Mouse (Mus musculus) heart, adult 2 months (tissue): ENCODE measurements around the gene Fut7.

Experiments used
- CTCF ChIP-seq: fragments of 200-600 bp; IDR thresholded peaks from 2 replicates; pipeline ENCODE4 v1.8.1; 2022; ENCODE audit warnings: antibody characterized with exemption, mild to moderate bottlenecking, moderate library complexity
- POLR2A ChIP-seq: fragments of 200-500 bp; IDR thresholded peaks from 2 replicates; pipeline ENCODE4 v1.6.1; 2011; ENCODE audit warnings: mild to moderate bottlenecking, low read depth, low read length, control low read depth; ENCODE audit not compliant: insufficient read depth

GRCm38 (mm10) chr2:25460551-25461309, 37.7 kb downstream of the Fut7 start, which contains the start of gene Paxx:
- no peak for TF ChIP-seq CTCF
- TF ChIP-seq POLR2A = peak; percentile 90
